Mouse (Mus musculus): ENCODE measurements at regions not wholly inside any gene's neighbourhood (a gene's known extent, or its start where the extent isn't known, plus 50 kb on each side); places are given as distances from the start of the nearest gene placed in this dataset.
"Not testable (repeated sequence)": the region's sequence is repeated elsewhere in the genome, so short reads cannot be mapped to it uniquely, and the experiment has no call there.

GRCm38 (mm10) chr7:138497771-138498170 is 100.2 kb upstream of the Tcerg1l start:
- no peak for DNase-seq (ENCODE audit: low spot score in 2 of 2)

- DNase-seq (ENCODE audit: low spot score in 2 of 2), result no peak
Measured at GRCm38 (mm10) chr7:138497202-138497601, 99.7 kb upstream of the Tcerg1l start.

- DNase-seq (ENCODE audit: low spot score in 2 of 2), result no peak
Measured at GRCm38 (mm10) chr7:138493661-138494060, 96.1 kb upstream of the Tcerg1l start.

DNA sequence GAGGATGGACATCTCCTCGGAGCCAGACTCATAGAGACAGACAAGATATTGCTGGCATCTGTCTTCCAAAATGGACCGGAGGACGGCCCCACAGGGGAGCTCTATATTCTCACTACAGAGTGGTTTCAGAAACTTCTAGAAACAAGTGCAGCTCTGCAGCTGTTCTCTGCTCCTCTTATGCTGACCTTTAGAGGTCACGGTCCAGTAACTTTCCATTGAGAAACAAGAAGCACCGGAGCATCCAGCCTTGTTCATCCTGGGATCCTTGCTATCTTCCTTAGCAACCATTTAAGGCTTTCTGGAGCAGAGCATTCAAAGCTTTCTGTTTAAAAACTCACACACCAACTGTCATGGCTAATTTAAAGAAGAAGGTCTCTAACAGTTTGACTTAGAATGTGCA is 94.7 kb upstream of the Tcerg1l start:
- no peak for DNase-seq (ENCODE audit: low spot score in 2 of 2)

GRCm38 (mm10) chr7:138489471-138489870 is 91.9 kb upstream of the Tcerg1l start:
- DNase-seq (ENCODE audit: low spot score in 2 of 2), result no peak

- DNase-seq (ENCODE audit: low spot score in 2 of 2), result no peak
Measured at GRCm38 (mm10) chr7:138488201-138488720, 90.7 kb upstream of the Tcerg1l start.

- DNase-seq (ENCODE audit: low spot score in 2 of 2), result no peak
Measured at GRCm38 (mm10) chr7:138472891-138473455, 75.4 kb upstream of the Tcerg1l start.

- DNase-seq (ENCODE audit: low spot score in 2 of 2), result no peak
Measured at GRCm38 (mm10) chr7:138472371-138472770, 74.8 kb upstream of the Tcerg1l start.

DNA sequence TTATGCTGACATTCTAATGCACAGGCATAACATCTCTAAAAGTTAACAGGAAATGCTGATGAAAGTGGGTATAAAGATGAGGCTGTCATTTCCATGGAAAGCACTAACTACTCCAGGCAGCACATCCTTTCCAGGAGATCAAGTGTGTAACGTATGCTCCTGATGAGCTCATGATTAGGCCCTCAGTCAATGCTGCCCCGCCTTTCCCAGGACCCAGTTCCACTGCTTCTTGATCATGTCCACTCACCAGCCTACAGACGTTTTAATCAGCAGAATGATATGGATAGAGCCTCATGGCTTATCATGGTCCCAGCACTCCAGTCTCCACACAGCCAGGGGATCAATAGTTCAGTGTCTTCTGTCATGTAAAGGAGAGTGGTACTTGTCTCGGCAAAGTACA is 71.7 kb upstream of the Tcerg1l start:
- no peak for DNase-seq (ENCODE audit: low spot score in 2 of 2)

- no peak for DNase-seq (ENCODE audit: low spot score in 2 of 2)
Measured at GRCm38 (mm10) chr7:138468436-138468835, 70.9 kb upstream of the Tcerg1l start.

DNA sequence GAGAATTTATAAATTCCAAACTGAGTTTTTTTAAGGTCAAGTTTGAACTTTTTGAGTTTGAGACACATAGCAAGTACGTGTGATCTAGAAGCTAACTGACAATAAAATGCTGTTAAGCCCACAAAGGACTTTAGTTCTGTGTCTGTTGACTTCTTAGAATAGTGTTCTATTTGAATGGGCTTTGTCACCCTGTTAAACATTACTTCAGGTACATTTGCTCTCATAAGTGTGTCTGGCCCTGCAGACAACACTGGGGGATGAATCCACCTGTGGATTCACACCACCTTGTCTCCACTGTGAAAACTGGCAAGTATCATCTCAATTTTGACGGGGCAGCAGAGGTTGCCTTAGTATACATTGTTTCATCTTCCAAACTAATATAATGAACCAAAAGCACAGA is 70.5 kb upstream of the Tcerg1l start:
- DNase-seq (ENCODE audit: low spot score in 2 of 2), result no peak

- DNase-seq (ENCODE audit: low spot score in 2 of 2), result no peak
Measured at GRCm38 (mm10) chr7:138467386-138467785, 69.9 kb upstream of the Tcerg1l start.

DNA sequence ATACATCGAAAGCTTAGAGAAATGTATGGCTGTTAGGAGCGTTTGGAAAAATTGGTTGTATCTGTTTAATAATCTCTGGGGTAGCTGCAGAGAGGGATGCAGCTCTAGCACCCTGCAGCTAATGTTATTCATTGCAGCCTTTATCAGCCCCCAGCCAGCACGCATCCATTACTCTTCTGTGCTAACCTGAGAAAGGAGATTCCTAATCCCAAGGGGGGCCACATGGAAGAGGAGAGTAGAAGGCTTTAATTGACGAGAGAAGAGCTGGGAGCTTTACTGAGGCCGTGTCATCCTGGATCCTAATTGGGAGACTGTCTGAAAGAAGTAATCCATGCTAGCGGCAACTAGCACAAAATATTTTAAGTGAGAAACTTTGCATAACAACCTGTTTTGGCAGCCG is 60.4 kb upstream of the Tcerg1l start:
- DNase-seq (ENCODE audit: low spot score in 2 of 2), result no peak

GRCm38 (mm10) chr7:138455371-138455770 is 57.8 kb upstream of the Tcerg1l start:
- no peak for DNase-seq (ENCODE audit: low spot score in 2 of 2)

- not testable (repeated sequence) for DNase-seq (ENCODE audit: low spot score in 2 of 2)
Measured at GRCm38 (mm10) chr7:138454498-138455225, 57.1 kb upstream of the Tcerg1l start.

DNA sequence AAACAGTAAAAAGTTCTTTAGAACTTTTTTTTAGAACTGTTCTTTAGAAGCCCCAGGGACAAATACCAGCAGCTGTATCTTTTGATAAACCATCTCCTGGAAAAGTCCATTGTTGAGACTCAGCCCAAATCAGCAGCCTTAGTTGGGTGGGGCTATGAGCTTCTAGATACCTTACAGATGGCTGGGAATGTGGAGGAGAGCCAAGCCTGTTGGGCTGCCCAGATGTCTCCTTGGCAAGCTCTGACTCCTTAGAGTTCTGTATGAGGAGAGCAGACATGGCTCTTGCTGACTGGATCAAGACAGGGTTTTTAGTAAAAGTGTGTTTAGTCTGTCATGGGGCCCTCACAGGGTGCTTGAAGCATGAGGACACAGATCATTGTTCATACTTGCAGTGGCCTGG is 53.8 kb upstream of the Tcerg1l start:
- no peak for DNase-seq (ENCODE audit: low spot score in 2 of 2)

DNA sequence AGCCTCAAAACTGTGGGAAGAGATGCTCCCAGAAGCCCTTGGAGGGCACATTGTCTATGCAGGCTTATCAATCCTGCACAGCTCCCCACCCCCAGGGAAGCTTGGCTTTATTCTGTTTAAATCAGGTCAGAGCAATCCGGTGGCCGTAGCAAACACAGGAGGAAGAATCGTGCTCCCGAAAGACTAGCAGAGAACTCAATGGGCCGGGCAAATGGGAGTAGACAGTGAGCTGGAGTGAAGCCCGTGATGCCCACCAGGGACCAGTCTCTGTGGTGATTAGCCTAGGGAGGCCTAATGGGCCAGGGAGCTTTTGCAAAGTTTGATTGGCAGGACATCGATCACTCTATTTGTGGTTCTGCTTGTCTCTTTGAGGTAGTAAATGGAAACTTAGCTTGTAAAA is 51.0 kb upstream of the Tcerg1l start:
- DNase-seq (ENCODE audit: low spot score in 2 of 2), result no peak

Measured in gastrocnemius, postnatal 4 days (tissue).